Mouse (Mus musculus) natural killer cell, adult 2 months (primary cell): ENCODE measurements around the gene Got1.

ENCODE experiments used
- DNase-seq, 2 experiments: peaks; one replicate each; pipeline ENCODE4 v3.0.0; 2022; ENCODE audit warnings: low spot score in 2 of 2

Got1 gene

GRCm38 (mm10) chr19:43487429-43487828 lies 37.0 kb downstream of the Got1 start:
- DNase-seq: no peak

GRCm38 (mm10) chr19:43480512-43480911 lies 43.9 kb downstream of the Got1 start:
- no peak for DNase-seq

- no peak for DNase-seq
Observed at GRCm38 (mm10) chr19:43479431-43479830, 45.0 kb downstream of the Got1 start.

- DNase-seq: peak; percentile 26 to 33
Observed at GRCm38 (mm10) chr19:43478891-43479290, 45.5 kb downstream of the Got1 start.

GRCm38 (mm10) chr19:43477436-43477835 lies 47.0 kb downstream of the Got1 start:
- no peak for DNase-seq

- DNase-seq: no peak
Observed at GRCm38 (mm10) chr19:43476063-43476462, 48.3 kb downstream of the Got1 start.

GRCm38 (mm10) chr19:43475642-43476041 lies 48.8 kb downstream of the Got1 start:
- DNase-seq: no peak

GRCm38 (mm10) chr19:43472781-43473180 lies 51.6 kb downstream of the Got1 start:
- no peak for DNase-seq

GRCm38 (mm10) chr19:43472331-43472730 lies 52.1 kb downstream of the Got1 start:
- DNase-seq: no peak

GRCm38 (mm10) chr19:43469333-43469732 lies 55.1 kb downstream of the Got1 start:
- DNase-seq: no peak

GRCm38 (mm10) chr19:43467927-43468685 lies 56.3 kb downstream of the Got1 start:
- DNase-seq: no peak

- no peak for DNase-seq
Observed at GRCm38 (mm10) chr19:43465601-43466255, 58.7 kb downstream of the Got1 start.

GRCm38 (mm10) chr19:43465076-43465475 lies 59.3 kb downstream of the Got1 start:
- no peak for DNase-seq

GRCm38 (mm10) chr19:43464294-43464687 lies 60.1 kb downstream of the Got1 start:
- DNase-seq: no peak

GRCm38 (mm10) chr19:43463546-43464293 lies 60.7 kb downstream of the Got1 start:
- no peak for DNase-seq

GRCm38 (mm10) chr19:43462141-43462540 lies 62.3 kb downstream of the Got1 start:
- no peak for DNase-seq

- DNase-seq: no peak
Observed at GRCm38 (mm10) chr19:43460481-43460880, 63.9 kb downstream of the Got1 start.

GRCm38 (mm10) chr19:43459948-43460347 lies 64.5 kb downstream of the Got1 start:
- no peak for DNase-seq

GRCm38 (mm10) chr19:43453025-43453424 lies 71.4 kb downstream of the Got1 start:
- no peak for DNase-seq

GRCm38 (mm10) chr19:43452176-43452575 lies 72.2 kb downstream of the Got1 start:
- DNase-seq: no peak

- DNase-seq: no peak
Observed at GRCm38 (mm10) chr19:43451563-43451962, 72.8 kb downstream of the Got1 start.
